Mouse (Mus musculus) brown adipose tissue, adult 24 weeks (tissue): ENCODE measurements around the gene Tmem109. TPM values are rescaled to one million over a fixed set of nuclear protein-coding genes. Genes with fewer than 3 reads are reported as not detected.

Source experiments
- H3K27ac ChIP-seq: fragments of 200-500 bp; replicated peaks from 2 replicates; pipeline ENCODE4 v1.5.1; 2012; ENCODE audit warnings: low read depth, mild to moderate bottlenecking, low read length
- H3K4me1 ChIP-seq: fragments of 200-500 bp; 2 replicates; pipeline ENCODE4 v1.6.1; 2012; ENCODE audit warnings: low read length, mixed read lengths; ENCODE audit not compliant: control insufficient read depth, insufficient read depth, insufficient read length
- H3K4me3 ChIP-seq: fragments of 200-500 bp; 2 replicates; pipeline ENCODE4 v1.5.1; 2012; ENCODE audit warnings: low read depth, mild to moderate bottlenecking, low read length, moderate library complexity; ENCODE audit not compliant: insufficient read depth
- polyA plus RNA-seq: library from polyadenylated mRNA; stranded (reverse); fragments of >200 nt; gene quantifications from 2 replicates; pipeline ENCODE4 v1.2.4, GENCODE M21; 2012; ENCODE audit not compliant: missing spikeins, insufficient read depth, insufficient read length

Gene Tmem109
- polyA plus RNA-seq, 1 experiment = 80.3 TPM

DNA sequence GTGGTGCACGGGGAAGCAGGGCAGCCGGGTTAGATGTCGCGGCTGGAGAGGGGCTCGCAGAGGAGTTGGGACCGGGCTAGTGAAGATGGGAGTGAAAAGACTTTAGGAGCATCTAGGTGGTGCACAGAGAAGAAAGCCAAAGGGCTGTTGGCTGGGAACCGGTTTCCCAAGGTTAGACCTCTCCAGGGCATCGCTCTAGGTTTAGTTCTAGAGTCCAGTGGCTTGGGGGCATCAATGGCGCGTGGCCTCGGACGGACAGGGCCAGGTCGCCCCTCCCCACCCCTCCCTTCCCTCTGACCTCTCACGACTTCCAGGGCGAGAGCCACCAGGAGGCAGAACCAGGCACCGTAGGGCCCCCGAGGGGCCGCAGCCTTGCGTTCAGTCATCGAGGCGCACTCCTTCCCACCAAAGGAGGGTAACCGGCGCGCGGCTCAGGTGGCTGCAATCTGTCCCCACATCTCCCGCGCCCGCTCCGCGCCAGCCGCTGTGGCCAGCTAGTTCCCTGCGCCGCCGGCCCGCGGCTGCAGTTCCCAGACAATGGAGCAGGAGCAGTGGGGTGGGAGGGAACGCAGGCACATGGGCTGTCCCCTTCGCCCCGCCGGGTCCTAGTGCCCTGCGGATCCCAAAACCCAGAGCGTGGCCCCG is 12.4 kb downstream of the Tmem109 start:
- Histone ChIP-seq H3K4me3 (peak overlapping the region; percentile 76), H3K4me1 (peaks cover 4% of the 10 kb centered on the region; the same call in 1 of the 2 replicates), H3K27ac (no peak overlapping the region)

DNA sequence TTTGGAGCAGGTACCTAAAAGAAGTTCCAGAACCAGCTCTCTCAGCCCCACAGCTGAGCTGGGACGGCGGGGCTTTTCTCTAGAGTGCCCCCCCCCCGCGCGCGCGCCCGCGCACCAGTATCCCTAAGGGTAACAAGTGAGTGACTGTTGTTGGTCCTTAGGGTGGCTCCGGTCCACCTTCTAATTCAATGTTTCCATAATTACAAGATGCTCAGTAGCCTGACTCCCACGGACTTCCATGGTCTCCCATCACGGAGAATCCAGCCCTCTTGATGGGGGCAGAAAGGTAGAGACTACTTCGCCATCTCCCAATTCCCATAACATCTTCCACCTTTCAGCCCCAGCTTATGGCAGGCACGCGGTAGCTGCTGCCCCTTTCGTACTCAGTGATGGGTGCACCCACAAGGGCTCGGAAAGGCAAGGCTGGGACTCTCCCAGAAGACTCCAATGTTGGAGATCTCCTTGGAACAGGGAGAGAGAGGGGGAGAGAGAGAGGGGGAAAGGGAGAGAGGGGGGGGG is 13.1 kb downstream of the Tmem109 start:
- H3K27ac ChIP-seq = no peak overlapping the region
- H3K4me1 ChIP-seq = peaks cover 4% of the 10 kb centered on the region; the same call in 1 of the 2 replicates
- peak overlapping the region; percentile 76 for H3K4me3 ChIP-seq

DNA sequence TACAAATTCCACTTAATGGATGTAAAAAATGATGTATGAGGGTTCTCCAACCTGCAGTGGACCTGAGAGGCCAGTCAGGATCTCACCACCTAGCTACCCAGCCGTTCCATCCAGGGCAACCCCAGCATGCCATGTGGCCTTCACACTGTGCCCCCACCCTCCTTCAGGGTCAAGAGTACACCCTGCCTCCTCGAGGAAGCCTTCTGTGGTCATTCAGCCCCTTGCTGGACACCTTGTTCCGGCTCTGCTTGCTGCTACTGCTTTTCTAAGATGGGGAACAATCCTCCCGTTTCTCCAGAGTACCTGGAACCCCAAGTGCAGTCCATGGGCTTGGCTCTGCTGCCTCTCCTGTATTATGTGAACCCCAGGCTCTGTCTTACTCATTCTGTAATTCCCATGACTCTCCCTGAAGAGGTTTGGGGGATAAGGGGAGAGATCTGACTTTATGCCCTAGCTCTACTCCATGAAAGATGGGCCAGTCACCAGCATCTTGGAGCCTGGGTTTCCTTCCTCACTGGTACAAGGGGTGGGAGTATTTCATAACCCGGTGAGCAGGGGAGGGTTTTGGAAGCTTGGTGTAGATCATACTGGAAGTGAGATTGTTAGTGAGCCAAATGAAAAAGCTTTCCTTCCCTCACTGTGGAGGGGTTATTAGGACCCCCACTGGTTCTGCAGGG is 13.7 kb downstream of the Tmem109 start:
- H3K4me3 ChIP-seq = peak overlapping the region; percentile 76

DNA sequence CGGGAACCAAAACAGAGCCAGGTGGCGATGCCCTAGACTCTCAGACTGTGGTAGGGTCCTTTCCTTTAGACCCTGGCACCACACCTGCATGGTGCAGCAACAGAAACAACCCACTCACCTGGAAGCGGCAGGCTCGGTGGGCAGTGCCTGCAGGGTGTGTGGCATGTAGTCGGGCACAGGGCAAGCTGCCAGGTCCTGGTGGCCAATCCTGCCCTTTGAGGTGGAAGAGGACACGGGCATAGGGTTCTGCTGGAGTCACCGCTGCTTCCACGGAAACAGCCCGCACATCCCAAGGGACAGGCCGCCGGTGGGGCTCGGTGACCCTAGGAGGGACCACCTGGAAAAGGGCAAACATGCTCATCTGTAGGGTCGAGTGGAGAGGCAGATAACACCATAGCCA is 15.4 kb downstream of the Tmem109 start:
- H3K27ac ChIP-seq = no peak overlapping the region

More for the DNA sequence above, 13.7 kb downstream of the Tmem109 start:
- Histone ChIP-seq H3K4me1 (peaks cover 4% of the 10 kb centered on the region; the same call in 1 of the 2 replicates), H3K27ac (no peak overlapping the region)

DNA sequence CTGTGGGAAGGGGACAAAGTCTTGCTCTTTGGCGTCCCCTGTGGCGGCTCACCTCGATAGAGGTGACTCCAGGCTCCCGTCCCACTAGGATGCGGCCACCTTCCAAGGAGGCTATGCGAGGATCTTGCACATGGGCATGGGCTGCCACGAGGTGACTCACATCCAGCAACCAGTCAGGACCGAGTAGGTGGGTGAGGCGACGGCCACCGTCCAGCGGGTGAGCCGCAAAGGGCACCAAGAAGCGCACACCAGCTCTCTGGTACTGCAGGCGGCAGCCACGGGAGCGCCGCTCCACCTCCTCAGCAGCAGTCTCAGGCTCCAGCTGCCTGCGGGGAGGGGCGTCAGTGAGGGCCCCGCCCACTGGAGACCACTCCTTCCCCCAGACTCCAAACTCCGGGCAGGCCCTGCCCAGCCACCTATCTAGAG is 21.7 kb downstream of the Tmem109 start:
- H3K4me3 ChIP-seq = no peak overlapping the region
- H3K27ac ChIP-seq = no peak overlapping the region
- H3K4me1 ChIP-seq = no peaks in the 10 kb centered on the region

More for the DNA sequence above, 15.4 kb downstream of the Tmem109 start:
- Histone ChIP-seq H3K4me1 (peaks cover 4% of the 10 kb centered on the region; the same call in 1 of the 2 replicates), H3K4me3 (no peak overlapping the region)

DNA sequence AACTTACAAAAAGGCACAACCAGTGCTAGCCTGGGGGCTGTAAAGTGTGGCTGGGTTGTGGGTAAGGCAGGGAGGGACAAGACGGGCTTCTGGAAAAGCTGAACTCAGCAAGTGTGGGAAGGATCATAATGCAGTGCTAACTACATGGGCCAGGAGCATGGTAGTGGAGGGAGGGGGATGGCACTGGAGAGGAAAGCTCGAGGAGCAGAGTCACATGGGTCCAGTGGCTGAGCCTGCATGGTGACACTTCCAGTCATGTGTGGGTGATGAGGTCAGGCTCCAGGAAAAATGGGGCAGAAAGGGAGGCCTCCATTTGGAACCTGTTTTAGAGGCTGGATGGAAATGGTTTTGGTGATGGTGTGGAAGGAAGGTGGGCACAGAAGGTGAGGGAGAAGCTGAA is 25.3 kb downstream of the Tmem109 start:
- Histone ChIP-seq H3K27ac (no peak overlapping the region), H3K4me3 (no peak overlapping the region), H3K4me1 (no peaks in the 10 kb centered on the region)

DNA sequence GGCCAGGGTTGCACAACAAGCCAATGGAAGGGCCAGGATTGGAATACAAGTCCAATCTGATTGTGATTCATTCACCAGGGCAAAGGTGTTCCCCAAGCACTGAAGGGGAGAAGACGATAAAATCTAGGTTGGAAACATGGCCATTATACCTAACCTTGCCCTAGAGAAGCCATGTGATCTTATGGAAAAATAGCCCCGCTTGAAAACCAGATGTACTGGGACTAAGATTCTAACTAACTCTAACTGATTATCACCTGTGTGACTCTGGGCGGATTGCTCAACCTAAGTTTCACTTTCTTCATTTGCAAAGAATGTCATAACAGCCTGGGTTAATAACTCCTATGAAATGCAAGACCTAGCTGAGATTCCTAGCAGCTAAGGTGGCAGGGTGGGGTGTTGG is 26.4 kb downstream of the Tmem109 start:
- no peak overlapping the region for H3K27ac ChIP-seq

DNA sequence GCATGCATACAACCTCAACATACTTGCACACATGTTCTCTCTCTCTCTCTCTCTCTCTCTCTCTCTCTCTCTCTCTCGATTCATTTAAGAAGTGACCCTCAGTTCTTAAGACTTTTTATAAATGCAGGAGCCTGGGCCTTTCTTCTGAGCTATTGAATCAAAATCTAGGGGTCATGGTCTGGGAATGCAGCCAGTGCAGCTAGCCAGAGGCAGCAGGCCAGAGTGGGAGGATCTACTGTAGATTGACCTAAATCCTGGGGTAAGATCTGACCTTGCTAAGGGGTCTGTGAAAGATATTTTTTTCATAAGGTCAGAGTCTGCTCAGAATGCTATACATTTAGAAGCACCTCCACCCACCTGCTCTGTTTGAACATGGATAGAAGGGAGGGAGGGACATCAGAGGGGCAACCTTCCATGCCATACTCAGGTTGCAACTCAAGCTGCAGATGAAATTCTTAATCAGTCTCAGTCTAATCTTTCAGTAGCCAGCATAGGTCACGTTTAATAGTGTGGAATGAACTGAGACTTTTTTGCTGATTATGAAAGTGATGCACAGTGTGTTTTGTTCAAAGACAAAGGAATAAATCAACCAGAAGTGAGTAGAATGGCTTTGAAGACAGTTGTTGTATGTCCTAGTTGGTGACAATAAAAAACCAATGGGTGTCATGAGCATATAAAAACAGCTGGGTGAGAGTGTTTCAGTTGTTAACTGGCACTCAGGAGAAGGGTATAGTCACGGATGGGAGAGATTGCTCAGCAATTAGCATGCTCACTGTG is 34.3 kb downstream of the Tmem109 start:
- Histone ChIP-seq H3K4me1 (peaks cover 4% of the 10 kb centered on the region; the same call in 1 of the 2 replicates), H3K27ac (no peak overlapping the region), H3K4me3 (no peak overlapping the region)

More for the DNA sequence above, 26.4 kb downstream of the Tmem109 start:
- H3K4me1 ChIP-seq = no peaks in the 10 kb centered on the region
- no peak overlapping the region for H3K4me3 ChIP-seq

DNA sequence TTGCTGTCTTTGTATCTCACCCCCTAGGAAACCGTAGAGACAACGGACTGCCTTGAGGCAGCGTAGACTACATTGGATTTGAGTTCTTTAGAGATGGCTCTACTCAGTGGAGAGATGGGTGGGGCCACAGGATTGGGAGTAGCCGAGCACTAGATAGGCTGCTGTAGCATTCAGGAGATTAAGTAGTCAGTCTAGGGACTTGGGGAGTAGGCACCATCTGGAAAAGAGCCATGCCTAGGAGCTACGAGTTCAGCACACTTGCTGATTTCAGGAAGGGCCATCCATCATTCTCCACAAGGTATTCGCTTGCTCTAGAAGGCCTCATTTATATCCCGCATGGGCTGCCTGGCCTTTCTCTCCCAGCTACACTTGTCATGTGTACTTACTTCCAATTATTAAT is 35.7 kb downstream of the Tmem109 start:
- no peak overlapping the region for H3K4me3 ChIP-seq
- no peak overlapping the region for H3K27ac ChIP-seq
- H3K4me1 ChIP-seq = peaks cover 6% of the 10 kb centered on the region

DNA sequence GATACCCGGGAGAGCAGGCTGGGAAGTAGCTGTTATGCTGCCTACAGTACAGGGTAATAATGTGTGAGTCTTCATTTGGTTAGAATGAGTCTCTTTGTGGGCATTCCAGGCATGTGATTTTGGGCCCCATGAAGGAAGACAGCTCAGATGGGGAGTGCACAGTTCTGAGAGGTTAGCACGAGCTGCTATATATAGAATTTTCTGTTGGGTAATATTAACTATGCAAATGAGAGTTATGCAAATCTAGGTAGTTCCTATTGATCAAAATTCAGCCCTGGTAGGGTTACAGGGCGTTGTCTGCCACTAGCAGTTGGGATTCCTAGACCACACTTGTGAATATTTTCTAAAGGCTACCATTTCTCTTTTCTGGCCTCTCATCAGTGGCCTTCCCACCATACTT is 36.3 kb downstream of the Tmem109 start:
- Histone ChIP-seq H3K4me3 (no peak overlapping the region), H3K27ac (no peak overlapping the region), H3K4me1 (peaks cover 6% of the 10 kb centered on the region)

DNA sequence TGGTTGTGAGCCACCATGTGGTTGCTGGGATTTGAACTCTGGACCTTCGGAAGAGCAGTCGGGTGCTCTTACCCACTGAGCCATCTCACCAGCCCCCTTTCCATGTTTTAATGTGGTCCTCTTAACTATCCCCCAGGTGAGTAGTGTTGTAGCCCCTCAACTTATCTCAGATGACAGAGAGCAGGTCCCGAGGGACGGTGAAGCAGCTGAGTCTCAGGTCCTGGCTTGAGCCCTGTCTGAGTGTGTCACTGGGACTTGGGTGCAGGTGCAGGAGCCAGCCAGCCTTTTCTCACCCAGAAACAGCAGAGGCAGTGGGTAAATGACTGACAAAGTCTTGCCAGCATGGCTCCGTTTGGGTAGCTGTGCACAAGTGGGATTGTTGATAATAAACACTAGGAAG is 37.6 kb downstream of the Tmem109 start:
- H3K4me3 ChIP-seq = no peak overlapping the region
- no peak overlapping the region for H3K27ac ChIP-seq
- peaks cover 6% of the 10 kb centered on the region for H3K4me1 ChIP-seq

DNA sequence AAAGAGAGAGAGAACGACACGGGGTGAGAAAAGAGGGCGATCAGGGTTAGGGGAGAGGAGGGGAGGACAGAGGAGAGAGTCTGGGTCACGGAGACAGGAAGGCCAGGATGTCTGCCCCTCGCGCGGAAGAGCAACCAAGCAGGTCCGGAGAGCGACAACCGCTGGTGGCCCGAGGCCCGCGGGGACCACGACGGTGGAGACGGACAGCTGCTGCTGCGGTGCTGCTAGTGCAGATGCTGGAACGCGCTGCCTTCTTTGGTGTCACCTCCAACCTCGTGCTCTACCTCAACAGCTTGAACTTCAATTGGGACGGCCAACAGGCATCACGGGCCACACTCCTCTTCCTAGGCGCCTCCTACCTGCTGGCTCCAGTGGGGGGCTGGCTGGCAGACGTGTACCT is 38.9 kb downstream of the Tmem109 start:
- Histone ChIP-seq H3K4me3 (peak overlapping the region; percentile 50), H3K4me1 (peaks cover 6% of the 10 kb centered on the region), H3K27ac (peak overlapping the region; percentile 45)

DNA sequence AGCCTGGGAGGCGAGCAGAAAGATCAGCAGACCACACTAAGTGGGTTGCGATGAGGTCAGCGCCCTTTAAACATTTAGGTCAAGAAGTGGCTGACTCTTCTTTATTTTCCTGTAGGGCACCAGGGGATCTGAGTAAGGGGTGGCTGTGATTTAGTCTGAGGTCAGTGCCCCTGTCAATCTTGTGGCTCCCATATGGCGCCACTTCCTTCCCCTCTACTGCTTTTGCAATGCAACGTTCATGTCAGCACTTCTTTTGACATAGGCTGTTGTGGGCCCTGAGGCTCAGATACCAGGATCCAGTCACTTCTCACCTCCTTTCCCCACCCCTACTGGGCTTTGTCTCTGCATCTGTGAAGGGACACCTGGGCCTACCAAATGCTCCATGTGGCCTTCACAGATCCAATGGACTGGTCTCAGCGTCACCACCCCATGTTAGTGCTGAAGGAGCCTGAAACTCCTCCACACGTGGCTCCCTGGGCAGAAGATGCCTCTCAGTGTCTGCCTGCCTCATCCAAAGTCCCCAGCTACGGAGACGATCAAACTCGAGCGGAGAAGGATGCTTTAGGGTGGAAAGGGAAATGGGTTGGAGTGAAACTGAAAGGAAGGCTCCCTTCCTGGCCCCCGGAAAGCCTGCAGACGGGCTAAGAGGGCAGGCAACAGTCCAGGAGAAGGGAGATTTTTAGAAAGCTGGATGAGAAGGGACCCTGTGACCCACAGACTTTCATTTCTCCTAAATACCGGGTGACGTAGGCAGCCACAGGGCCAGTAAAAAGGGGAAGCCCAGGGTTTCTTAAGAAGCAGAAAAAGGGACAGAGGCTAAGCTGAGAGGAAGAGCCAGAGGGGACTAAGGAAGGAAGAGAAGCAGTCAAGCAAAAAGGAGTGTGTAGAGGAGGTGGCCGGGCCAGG is 39.8 kb downstream of the Tmem109 start:
- Histone ChIP-seq H3K4me1 (peaks cover 6% of the 10 kb centered on the region), H3K4me3 (peak overlapping the region; percentile 50), H3K27ac (peak overlapping the region; percentile 83)
